Mouse (Mus musculus): ENCODE data around the gene Esrrg. TPM values are rescaled to one million over a fixed set of nuclear protein-coding genes. Genes with fewer than 3 reads are reported as not detected.
A peak's percentile ranks its signal among the peaks of the same experiment; 100 is the strongest.

Esrrg gene
- total and polyA plus RNA-seq, 2 experiments from 2014 or later: 17.1 to 39.8 TPM

- no peak for DNase-seq (ENCODE audit: low spot score)
- Histone ChIP-seq H3K4me2 (ENCODE audit: low read depth, low read length, poor library complexity, severe bottlenecking) (no peak overlapping the region), H3K27ac (ENCODE audit: low read depth, low read length) (no peak overlapping the region), H3K4me3 (ENCODE audit: low read depth, low read length) (no peak overlapping the region), H3K9ac (replicated peaks; ENCODE audit: low read length, poor library complexity, severe bottlenecking) (no peak overlapping the region), H3K9me3 (ENCODE audit: low read length) (no peaks in the 10 kb centered on the region), H3K36me3 (ENCODE audit: insufficient read depth, low read length) (no peaks in the 10 kb centered on the region), H3K27me3 (ENCODE audit: insufficient read depth, low read length) (no peaks in the 10 kb centered on the region), H3K4me1 (ENCODE audit: insufficient read depth, low read length) (no peaks in the 10 kb centered on the region)
- 93% methylated on average over 4 of the region's 4 CpGs for whole genome bisulfite sequencing
- no peak for ATAC-seq (ENCODE audit: low FRiP score)
- no peak for TF ChIP-seq CTCF (IDR thresholded peaks at IDR 0.05)
Observed at GRCm38 (mm10) chr1:187968379-187968778, 359.8 kb downstream of the Esrrg start.

DNA sequence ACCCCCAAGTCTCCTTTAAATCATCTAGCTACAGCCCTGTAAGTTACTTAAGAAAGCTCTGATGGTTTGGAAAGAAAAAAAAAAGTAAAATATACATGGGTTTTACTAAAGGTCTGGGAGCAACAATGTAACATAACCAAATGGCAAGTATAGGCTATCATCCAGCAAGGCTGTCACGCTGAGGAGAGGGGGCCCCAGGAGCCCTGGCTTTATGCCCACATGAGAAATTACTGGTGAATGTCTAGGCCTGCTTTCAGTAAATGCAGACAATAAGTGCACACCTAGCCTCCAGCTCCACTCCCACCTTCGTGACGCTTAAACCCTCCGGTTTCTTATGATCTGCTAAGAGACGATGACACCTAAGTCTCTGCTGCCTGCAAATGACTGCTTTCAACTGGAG, 360.9 kb downstream of the Esrrg start:
- no peak overlapping the region for H3K4me3 ChIP-seq (ENCODE audit: low read depth, low read length)
- ATAC-seq (ENCODE audit: low FRiP score) (no peak), DNase-seq (ENCODE audit: low spot score) (no peak)
- no peak for TF ChIP-seq CTCF (IDR thresholded peaks at IDR 0.05)
- H3K27ac ChIP-seq (ENCODE audit: low read depth, low read length): no peak overlapping the region
- H3K9ac ChIP-seq (replicated peaks; ENCODE audit: low read length, poor library complexity, severe bottlenecking): no peak overlapping the region
- H3K9me3 ChIP-seq (ENCODE audit: low read length): no peaks in the 10 kb centered on the region
- H3K4me1 ChIP-seq (ENCODE audit: insufficient read depth, low read length): no peaks in the 10 kb centered on the region
- H3K4me2 ChIP-seq (ENCODE audit: low read depth, low read length, poor library complexity, severe bottlenecking): no peak overlapping the region
- H3K36me3 ChIP-seq (ENCODE audit: insufficient read depth, low read length): no peaks in the 10 kb centered on the region
- H3K27me3 ChIP-seq (ENCODE audit: insufficient read depth, low read length): no peaks in the 10 kb centered on the region; the same call in 1 of the 2 replicates
- 83% methylated on average over 5 of the region's 5 CpGs for WGBS

- H3K4me1 ChIP-seq (ENCODE audit: insufficient read depth, low read length): 0 out of 2 replicates have a peak, but pooled peaks cover 3% of the 10 kb centered on the region
- no peaks in the 10 kb centered on the region for H3K36me3 ChIP-seq (ENCODE audit: insufficient read depth, low read length)
- ATAC-seq (ENCODE audit: low FRiP score): no peak
- H3K4me2 ChIP-seq (ENCODE audit: low read depth, low read length, poor library complexity, severe bottlenecking): no peak overlapping the region
- no peak overlapping the region for H3K27ac ChIP-seq (ENCODE audit: low read depth, low read length)
- H3K27me3 ChIP-seq (ENCODE audit: insufficient read depth, low read length): no peaks in the 10 kb centered on the region; the same call in 1 of the 2 replicates
- H3K4me3 ChIP-seq (ENCODE audit: low read depth, low read length): no peak overlapping the region
- H3K9me3 ChIP-seq (ENCODE audit: low read length): no peaks in the 10 kb centered on the region
- peak; percentile 90 for DNase-seq (ENCODE audit: low spot score)
- peak; percentile 89 for TF ChIP-seq CTCF (IDR thresholded peaks at IDR 0.05)
- no peak overlapping the region for H3K9ac ChIP-seq (replicated peaks; ENCODE audit: low read length, poor library complexity, severe bottlenecking)
- 11% methylated on average over 9 of the region's 9 CpGs for WGBS
Observed at GRCm38 (mm10) chr1:187974396-187974795, 365.8 kb downstream of the Esrrg start.

DNA sequence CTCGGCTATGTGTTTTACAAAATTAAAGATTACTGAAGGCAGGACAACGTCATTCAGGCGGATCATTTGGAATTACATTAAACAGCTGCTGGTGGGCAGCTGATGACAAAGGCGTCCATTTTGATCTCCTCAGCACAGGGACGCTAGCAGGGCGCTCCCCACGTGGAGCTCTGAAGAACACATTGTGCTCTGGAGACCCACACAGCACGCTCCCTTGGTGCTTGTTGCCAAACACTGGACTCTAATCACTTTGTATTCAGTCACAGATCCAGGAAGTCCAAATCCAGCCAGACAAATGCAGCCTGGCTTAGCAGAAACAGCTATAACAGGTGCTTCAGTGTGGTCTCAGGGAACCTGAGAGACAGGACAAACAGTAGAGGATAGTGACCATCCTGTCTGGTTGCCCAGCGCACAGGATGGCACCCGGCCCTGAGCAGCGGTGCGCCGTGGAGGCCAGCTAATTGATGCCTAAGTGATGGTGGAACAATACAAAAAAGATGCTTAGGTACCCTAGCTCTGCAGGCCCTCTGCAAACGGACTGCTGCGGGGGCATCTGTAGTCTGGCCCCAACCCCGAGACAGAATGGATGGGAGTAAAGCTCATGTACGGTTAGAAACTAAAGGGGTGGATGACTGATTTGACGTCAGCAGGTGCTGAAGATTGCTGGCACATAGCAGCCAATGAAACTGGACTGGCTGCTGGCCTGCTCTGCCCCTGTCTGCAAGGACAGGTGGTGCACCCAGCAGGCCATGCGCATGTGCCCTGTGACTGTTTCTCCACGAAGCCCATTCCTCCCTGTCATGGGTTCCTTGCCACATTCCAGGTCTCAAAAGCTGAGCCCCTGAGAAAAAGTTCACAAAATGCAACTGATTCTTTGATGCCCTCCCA, 367.1 kb downstream of the Esrrg start:
- 0 out of 2 replicates have a peak, but pooled peaks cover 3% of the 10 kb centered on the region for H3K4me1 ChIP-seq (ENCODE audit: insufficient read depth, low read length)
- H3K27ac ChIP-seq (ENCODE audit: low read depth, low read length): no peak overlapping the region
- H3K36me3 ChIP-seq (ENCODE audit: insufficient read depth, low read length): no peaks in the 10 kb centered on the region
- H3K27me3 ChIP-seq (ENCODE audit: insufficient read depth, low read length): no peaks in the 10 kb centered on the region; the same call in 1 of the 2 replicates
- no peaks in the 10 kb centered on the region for H3K9me3 ChIP-seq (ENCODE audit: low read length)
- H3K9ac ChIP-seq (replicated peaks; ENCODE audit: low read length, poor library complexity, severe bottlenecking): no peak overlapping the region
- no peak overlapping the region for H3K4me2 ChIP-seq (ENCODE audit: low read depth, low read length, poor library complexity, severe bottlenecking)
- no peak overlapping the region for H3K4me3 ChIP-seq (ENCODE audit: low read depth, low read length)
- DNase-seq (ENCODE audit: low spot score) (peak; percentile 52), ATAC-seq (ENCODE audit: low FRiP score) (no peak)
- peak; percentile 43; the same call in 1 of the 2 replicates for TF ChIP-seq CTCF (IDR thresholded peaks at IDR 0.05)
- WGBS: 63% methylated on average over 20 of the region's 20 CpGs

- DNase-seq (ENCODE audit: low spot score) (no peak), ATAC-seq (ENCODE audit: low FRiP score) (no peak)
- Histone ChIP-seq H3K4me3 (ENCODE audit: low read depth, low read length) (no peak overlapping the region), H3K9ac (replicated peaks; ENCODE audit: low read length, poor library complexity, severe bottlenecking) (no peak overlapping the region), H3K36me3 (ENCODE audit: insufficient read depth, low read length) (no peaks in the 10 kb centered on the region), H3K27ac (ENCODE audit: low read depth, low read length) (no peak overlapping the region), H3K9me3 (ENCODE audit: low read length) (no peaks in the 10 kb centered on the region), H3K4me2 (ENCODE audit: low read depth, low read length, poor library complexity, severe bottlenecking) (no peak overlapping the region), H3K27me3 (ENCODE audit: insufficient read depth, low read length) (no peaks in the 10 kb centered on the region; the same call in 1 of the 2 replicates), H3K4me1 (ENCODE audit: insufficient read depth, low read length) (0 out of 2 replicates have a peak, but pooled peaks cover 3% of the 10 kb centered on the region)
- WGBS: 80% methylated on average over 9 of the region's 9 CpGs
- TF ChIP-seq CTCF (IDR thresholded peaks at IDR 0.05): no peak
Observed at GRCm38 (mm10) chr1:187976353-187976730, 367.8 kb downstream of the Esrrg start.

GRCm38 (mm10) chr1:187981028-187981427, 372.4 kb downstream of the Esrrg start:
- H3K4me1 ChIP-seq (ENCODE audit: insufficient read depth, low read length): no peaks in the 10 kb centered on the region
- peak; percentile 38 for TF ChIP-seq CTCF (IDR thresholded peaks at IDR 0.05)
- no peaks in the 10 kb centered on the region for H3K27me3 ChIP-seq (ENCODE audit: insufficient read depth, low read length)
- DNase-seq (ENCODE audit: low spot score) (peak; percentile 42), ATAC-seq (ENCODE audit: low FRiP score) (no peak)
- H3K9ac ChIP-seq (replicated peaks; ENCODE audit: low read length, poor library complexity, severe bottlenecking): no peak overlapping the region
- H3K36me3 ChIP-seq (ENCODE audit: insufficient read depth, low read length): no peaks in the 10 kb centered on the region
- no peaks in the 10 kb centered on the region for H3K9me3 ChIP-seq (ENCODE audit: low read length)
- H3K4me3 ChIP-seq (ENCODE audit: low read depth, low read length): no peak overlapping the region
- WGBS: 73% methylated on average over 2 of the region's 2 CpGs
- H3K4me2 ChIP-seq (ENCODE audit: low read depth, low read length, poor library complexity, severe bottlenecking): no peak overlapping the region
- no peak overlapping the region for H3K27ac ChIP-seq (ENCODE audit: low read depth, low read length)

All from midbrain, postnatal 0 days (tissue).